Mouse (Mus musculus) gastrocnemius, postnatal 36 days (tissue): ENCODE results near the gene Hoxd8. TPM values are rescaled to one million over a fixed set of nuclear protein-coding genes. Genes with fewer than 3 reads are reported as not detected.

ENCODE experiments used
- DNase-seq, 2 experiments: peaks; one replicate each; pipeline ENCODE4 v3.0.0; 2022
- intact Hi-C: fragments of 180-260 bp; cut with DNase I; formaldehyde crosslinking; loops from one replicate; pipeline ENCODE4 v1.15.1; 2025
- total RNA-seq, 2 experiments: library from RNA; stranded (reverse); gene quantifications; 2 replicates each; pipeline ENCODE4 v1.2.3; 2021

Hoxd8 gene
- total RNA-seq, 2 experiments from 2014 or later = 38.1 to 38.5 TPM

DNA sequence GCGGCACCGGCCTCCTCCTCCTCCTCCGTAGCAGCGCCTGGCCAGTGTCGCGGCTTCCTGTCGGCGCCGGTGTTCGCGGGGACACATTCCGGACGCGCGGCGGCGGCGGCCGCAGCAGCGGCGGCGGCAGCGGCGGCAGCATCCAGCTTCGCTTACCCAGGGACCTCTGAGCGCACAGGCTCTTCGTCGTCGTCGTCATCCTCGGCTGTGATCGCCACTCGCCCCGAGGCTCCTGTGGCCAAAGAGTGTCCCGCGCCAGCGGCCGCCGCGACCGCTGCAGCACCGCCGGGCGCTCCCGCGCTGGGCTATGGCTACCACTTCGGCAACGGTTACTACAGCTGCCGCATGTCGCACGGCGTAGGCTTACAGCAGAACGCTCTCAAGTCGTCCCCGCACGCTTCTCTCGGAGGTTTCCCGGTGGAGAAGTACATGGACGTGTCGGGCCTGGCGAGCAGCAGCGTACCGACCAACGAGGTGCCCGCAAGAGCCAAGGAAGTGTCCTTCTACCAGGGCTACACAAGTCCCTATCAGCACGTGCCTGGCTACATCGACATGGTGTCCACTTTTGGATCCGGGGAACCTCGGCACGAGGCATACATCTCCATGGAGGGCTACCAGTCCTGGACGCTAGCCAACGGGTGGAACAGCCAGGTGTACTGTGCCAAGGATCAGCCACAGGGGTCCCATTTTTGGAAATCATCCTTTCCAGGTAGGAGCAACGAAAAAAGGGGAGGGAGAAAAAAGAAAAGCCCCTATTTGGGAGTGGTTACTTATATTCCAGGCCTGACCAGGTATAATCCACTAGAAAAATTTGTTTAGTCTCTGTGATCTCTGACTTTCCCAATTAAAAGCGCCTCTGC, 35.8 kb upstream of the Hoxd8 start:
- intact Hi-C loops = no loop called here
- no peak for DNase-seq

DNA sequence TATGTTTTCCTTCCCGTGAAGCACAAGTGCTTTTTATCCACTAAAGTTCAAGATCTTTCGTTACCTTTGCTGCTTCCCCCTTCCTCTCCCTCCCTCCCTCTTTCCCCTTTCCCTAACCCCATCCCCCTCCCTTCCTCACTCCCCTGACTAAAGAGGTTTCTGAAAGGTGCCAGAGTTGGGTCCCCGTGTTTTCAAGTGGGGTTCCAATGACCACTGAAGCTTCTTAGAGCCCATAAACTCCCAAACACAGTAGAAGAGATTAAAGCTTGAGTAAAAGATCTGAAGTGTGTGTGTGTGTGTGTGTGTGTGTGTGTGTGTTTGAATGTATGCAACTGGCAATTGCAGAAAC, 35.2 kb upstream of the Hoxd8 start:
- no peak for DNase-seq
- intact Hi-C loops = no loop called here

DNA sequence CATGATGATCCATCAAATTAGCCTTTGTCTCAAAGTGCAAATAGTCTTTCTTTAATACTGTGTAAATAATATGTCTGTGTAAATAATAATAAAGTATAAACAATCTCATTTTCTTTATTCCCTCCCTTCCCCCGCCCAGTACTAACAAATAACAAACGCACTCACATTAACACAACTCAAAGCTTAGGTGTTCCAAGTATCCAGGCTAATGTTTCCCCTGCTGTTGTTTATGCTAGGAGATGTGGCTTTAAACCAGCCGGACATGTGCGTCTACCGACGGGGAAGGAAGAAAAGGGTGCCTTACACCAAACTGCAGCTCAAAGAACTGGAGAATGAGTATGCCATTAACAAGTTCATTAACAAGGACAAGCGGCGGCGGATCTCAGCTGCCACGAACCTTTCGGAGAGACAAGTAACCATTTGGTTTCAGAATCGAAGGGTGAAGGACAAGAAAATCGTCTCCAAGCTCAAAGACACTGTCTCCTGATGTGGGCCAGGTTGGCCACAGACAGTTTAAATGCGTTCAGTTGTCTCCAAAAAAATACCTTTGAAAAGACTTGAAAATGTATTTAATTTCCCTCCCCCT, 34.7 kb upstream of the Hoxd8 start:
- no peak for DNase-seq
- intact Hi-C loops = loop anchor here (5.0 kb wide), 1 partner anchor 1087 kb away; the partner anchor contains the start of gene Chrna1

DNA sequence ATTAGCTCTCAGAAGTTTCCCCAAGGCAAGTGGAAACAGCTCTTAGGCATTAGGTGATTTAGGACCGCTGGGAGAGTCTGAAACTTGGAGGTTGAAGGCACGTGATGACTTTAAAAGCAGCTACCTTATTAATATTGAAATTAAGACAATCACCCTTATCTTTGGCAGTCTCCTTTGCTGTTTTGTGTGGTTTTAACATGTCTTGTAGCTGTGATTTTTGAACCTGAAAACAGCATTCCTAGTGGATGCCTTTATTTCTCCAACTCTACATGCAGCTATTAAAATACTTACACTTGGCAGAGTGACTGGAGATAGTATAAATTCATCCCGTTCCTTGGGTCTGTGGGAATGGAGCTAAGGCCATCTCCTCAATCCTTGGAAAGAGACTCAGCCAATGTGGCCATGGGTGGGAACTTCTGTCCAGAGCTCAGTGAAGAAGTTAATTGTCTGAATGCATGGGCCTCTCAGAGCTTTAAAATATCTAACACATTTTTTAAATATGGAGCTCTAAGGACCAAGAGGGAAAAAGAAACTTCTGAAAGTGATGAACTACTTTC, 33.7 kb upstream of the Hoxd8 start:
- intact Hi-C loops = loop anchor here (5.0 kb wide), 1 partner anchor 1088 kb away; the partner anchor contains the start of gene Chrna1
- DNase-seq = no peak

DNA sequence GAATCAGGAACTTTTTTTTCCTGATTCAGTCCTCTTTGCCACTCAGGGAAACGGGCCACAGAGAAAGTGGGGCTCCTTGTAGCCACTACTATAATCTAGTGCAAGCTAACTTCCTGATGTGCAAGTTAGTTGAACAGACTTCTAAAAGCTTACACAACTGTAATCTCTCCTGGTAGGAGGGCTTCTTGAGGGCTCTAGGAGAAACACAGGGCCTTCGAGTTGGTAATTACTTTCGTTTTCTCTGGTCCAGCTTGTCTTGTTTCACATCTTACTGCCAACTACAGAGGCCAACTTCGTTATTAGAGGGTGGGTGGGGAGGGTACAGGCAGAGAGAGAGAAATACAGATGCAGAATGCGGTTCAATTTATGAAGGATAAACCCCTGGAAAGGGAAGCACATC, 32.6 kb upstream of the Hoxd8 start:
- no peak for DNase-seq
- intact Hi-C loops = loop anchor here (2.0 to 5.0 kb wide), 2 partner anchors 705 to 1090 kb away; partner anchors contain the start of gene Chrna1

DNA sequence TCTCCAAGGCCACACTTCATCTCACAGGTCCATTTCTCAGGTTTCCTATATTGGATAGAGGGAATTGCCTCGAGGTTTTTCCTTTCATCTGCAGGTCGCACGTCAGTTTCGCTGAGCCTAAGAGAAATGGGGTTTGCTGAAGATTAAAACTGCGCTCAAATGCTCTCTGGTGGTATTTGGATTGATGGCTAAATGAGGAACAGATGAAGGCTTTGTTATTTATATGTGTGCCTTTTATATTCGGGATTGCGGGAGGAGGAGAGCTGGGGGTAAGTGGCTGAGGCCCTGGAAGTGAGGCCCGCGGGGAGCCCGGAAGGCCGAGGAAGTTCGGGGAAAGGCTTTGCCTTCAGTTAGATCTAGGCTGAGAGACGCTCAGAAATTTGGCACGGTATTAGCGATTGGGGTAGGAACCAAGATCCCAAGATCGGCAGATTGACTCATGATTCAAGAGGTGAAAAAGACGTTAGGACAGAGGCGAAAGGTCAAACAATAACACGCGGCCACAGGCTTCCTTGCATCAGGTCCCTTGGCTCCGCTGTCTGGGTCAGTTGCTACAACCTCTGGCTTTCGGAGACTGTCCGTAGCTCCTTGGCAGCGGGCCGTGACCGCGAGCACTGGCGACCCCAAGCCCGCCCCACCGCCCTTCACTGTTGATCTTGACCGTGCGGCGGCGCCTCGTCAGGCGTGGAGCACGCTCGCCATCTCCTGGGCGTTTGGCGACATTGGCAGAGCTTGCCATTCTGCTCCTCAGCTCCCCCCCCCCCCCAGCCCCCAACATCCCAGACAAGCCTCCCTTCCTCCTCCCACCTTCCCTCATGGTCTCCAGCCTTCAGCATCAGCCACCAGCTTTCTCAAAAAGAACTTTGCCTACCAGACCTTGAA, 31.7 kb upstream of the Hoxd8 start:
- intact Hi-C loops = loop anchor here (2.0 to 5.0 kb wide), 2 partner anchors 706 to 1090 kb away; partner anchors contain the start of gene Chrna1
- DNase-seq = no peak

DNA sequence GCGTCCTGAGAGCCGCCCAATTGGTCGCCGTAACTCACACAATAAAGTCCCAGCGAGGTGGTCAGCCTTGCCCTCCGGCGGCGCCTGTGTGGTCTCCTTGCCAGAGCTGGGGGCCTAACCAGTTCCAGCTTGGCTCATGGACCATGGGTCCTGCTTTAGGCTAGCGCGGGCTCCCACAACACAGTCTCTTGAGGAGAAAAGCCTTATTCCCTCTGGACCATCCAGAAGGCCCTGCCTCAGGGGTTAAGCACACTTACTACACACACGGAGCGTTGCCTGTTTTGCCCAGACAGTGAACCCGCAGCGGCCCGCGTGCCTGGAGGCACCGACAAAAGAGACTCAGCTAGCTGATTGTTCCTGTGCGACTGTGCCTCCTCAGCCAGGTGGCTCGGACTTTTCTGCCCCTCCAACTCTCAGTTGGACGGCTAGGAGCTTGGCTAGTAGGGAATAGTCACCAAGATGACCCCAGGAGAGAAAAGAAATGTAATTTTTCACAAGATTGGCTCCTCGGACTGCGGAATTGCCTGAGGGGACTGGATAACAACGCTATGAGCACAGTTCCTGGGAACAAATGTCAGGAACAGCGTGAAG, 30.5 kb upstream of the Hoxd8 start:
- DNase-seq = no peak
- intact Hi-C loops = loop anchor here (2.0 to 5.0 kb wide), 2 partner anchors 707 to 1092 kb away; partner anchors contain the start of gene Chrna1

DNA sequence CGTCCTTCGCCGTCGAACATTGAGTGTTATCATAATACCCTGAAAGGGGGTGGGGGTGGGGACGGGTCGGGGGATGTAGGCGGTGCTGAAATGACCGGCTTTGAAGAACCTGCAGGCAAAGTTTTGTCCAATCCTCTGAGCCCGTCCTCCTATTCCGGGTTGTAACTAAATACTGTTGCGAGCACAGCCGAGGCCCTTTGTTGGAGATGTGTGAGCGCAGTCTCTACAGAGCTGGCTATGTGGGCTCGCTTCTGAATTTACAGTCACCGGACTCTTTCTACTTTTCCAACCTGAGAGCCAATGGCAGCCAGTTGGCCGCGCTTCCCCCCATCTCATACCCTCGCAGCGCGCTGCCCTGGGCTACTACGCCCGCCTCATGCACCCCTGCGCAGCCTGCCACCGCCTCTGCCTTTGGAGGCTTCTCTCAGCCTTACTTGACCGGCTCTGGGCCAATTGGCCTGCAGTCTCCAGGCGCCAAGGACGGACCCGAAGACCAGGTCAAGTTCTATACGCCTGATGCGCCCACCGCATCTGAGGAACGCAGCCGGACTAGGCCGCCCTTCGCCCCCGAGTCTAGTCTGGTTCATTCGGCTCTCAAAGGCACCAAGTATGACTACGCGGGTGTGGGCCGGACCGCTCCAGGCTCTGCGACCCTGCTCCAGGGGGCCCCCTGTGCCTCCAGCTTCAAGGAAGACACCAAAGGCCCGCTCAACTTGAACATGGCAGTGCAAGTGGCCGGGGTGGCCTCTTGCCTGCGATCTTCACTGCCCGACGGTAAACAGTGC, 29.3 kb upstream of the Hoxd8 start, which contains the start of gene Hoxd12:
Hoxd12 (plus strand) TSS at position 133 of the 785 bp plus-strand sequence.
- no peak for DNase-seq
- intact Hi-C loops = loop anchor here (5.0 kb wide), 1 partner anchor 1093 kb away; the partner anchor contains the start of gene Chrna1

DNA sequence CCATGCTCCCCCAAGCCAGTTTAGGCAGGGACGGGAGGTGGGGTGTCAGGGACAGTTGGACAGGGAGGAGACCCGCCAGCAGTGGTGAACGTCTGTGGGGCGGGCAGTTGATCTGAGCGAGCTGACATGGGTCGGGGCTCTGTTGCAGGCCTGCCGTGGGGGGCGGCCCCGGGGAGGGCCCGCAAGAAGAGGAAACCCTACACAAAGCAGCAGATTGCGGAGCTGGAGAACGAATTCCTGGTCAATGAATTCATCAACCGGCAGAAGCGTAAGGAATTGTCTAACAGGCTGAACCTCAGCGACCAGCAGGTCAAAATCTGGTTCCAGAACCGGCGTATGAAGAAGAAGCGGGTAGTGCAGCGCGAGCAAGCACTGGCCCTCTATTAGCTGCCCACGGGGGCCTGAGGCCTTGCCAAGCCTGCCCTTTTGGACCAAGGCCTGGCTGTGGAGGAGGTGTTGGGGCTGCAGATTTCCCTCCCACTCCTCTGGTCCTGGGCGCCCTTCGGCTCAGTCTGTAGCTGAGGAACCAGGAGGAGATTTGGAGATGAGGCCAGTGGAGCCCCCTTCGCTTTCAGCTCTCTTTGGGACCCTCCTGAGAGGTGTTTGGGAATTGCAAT, 28.6 kb upstream of the Hoxd8 start:
- no peak for DNase-seq
- intact Hi-C loops = no loop called here

DNA sequence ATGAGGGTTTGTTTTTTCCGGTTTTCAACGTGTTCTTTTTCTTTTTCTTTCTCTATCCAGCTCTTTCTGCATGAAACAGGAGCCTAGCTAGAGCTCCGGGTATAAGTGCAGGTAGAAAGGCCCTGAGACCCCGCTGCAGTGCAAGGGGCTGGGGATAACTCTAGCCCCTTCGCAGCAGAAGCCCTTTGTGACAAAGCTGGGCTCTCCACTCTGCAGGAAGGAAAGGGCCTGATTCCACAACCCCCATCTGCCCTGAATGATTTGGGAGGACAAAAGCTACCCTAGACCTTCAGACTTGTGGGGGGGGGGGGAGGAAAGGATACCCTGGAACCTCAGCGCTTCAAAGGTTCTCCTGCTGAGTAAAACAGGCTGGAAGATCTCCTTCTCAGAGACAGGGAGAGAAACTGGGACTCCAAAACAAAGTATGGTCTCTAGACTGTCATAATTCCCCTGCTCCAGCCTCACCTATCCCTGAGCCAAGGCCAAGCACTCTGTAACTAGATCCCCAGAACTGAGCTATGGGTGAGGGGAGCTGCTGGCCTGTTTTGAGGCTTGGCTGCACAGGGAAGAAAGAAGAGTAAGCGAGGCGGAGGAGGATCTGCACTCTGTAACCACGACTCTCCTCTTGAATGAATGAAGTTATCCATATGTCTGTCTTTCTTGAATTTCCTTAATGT, 27.9 kb upstream of the Hoxd8 start:
- no peak for DNase-seq
- intact Hi-C loops = no loop called here

DNA sequence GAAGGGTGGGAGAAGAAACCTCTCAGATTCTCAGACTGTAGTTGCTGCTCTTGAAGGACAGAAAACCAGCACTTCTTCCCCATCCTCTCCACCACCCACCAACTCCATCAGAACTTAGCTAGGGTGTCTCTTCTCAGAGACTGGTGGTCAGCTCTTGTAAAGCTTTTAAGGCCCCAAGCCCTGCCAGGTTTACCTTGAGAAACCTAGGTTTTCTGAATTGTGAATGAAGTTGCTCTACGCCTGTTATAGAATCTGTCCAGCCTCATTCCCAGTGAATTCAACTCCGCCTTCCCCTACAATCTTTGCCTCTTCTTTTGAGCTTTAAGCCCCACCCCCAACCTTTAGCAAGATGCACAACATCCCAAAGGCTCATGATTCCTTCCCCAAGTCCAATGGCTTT, 27.3 kb upstream of the Hoxd8 start:
- intact Hi-C loops = no loop called here
- DNase-seq = no peak

DNA sequence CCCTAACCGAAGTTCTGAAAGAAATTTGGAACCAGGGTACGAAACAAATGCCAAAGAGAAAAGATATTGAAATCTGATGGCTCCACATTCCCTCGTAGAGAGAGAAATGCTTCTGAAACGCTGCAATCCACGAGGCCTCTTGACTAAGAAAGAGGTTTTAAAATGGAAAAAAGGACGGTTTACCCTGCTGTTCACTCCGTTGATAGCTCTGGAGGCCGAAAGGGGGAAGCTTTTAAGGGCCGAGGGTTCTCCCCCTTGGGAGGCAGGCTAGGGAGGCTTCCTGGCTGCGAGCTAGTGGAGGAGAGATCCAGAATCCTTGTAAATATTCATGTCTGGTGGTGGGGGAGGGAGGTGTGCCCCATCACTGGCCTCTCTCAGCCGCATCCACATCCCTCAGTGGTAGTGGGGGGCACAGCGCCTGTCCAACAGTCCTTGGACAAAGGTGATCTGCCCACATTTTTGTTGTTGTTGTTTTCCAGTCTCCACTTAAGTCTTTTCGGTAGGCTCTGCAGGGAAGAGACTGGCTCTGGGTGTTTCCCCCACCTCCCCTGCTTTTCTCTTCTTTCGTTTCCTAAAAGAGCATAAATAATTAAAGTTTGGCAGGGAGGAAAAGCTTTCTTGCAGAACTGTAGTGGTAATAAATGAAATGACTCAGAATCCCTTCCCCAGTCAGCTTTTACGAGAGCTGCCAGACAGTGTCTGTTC, 25.4 kb upstream of the Hoxd8 start, which contains the start of gene Hoxd11:
Hoxd11 (plus strand) TSS at position 667 of the 705 bp plus-strand sequence.
- intact Hi-C loops = no loop called here
- DNase-seq = no peak

DNA sequence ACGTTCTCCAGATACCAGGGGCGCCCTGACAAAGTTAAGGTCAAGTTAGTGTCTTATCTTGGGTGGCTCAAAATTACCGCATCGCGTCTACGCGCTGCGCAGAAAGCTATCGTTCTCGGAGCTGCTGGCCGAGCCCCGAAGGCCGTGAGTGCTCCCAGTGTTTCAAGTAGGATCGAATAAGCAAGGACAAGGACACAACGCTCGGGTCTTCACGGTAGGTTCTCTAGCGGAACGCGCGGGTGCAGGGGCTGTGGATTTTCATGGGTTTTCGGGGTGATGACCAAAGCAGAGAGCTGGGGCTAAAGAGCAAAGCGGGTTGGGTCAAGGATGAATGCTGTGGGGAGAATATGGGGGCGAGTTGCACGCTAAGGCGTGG, 24.8 kb upstream of the Hoxd8 start:
- no peak for DNase-seq
- intact Hi-C loops = no loop called here

DNA sequence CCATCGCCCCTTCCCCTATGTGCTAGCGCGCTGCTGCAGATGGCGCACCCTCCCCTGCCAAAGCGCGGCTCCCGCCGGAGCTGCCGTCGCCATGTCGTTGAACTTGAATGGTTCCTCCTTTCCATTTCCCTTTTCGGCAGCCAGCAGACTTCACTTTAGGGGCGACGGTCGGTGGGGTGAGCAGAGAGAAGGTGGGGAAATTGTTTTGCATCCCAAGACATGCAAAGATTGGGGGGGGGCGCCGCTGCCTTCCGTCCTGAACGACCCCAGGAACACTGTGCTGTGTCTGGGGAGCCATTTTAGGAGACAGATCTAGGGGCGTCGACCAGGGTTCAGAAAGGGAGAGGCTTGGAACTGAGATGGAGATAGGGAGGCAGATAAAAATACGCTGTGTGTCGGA, 24.4 kb upstream of the Hoxd8 start:
- intact Hi-C loops = no loop called here

DNA sequence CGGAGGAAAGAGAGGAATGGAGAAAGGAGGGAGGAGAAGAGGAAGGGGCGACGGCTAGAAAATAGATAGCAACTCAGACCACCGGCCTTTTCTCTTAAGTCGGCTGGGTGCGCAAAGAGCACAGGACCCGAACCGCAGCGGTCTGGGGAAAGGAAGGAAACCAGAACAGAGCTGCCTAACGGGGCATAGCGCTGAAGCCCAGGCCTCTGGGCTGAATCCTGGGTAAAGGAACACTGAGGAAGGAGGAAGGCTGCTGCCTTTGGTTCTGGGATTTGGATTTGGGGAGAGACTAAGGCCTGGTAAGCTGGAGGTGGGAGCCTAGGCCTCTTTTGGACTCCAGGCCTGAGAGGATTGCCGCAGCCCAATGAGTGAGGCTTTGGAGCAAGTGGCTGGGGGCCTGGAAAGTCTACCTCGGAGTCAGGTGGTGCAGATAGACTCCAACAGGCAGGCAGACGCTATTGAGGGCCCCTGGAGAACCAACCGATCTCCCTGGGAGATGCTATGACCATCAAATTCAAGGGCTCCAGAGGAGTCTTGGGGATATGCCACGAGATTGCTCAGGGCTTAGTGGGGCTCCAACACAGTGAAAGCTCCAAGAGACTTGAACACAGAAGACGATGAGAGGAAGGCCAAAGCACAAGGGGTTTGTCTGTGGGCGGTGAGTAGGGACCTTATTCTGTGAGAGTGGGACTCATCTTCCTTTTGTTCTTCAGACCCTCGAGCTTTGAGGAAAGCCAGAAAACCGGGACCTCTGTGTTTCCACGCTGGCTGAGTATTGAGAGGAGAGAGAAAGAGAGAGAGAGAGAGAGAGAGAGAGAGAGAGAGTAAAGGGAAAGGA, 23.6 kb upstream of the Hoxd8 start:
- intact Hi-C loops = no loop called here
- DNase-seq = no peak

More for the DNA sequence above, 24.4 kb upstream of the Hoxd8 start:
- no peak for DNase-seq
